Mouse (Mus musculus): ENCODE measurements around the gene Rtn2.
A peak's percentile ranks its signal among the peaks of the same experiment; 100 is the strongest.

Rtn2 gene

DNA sequence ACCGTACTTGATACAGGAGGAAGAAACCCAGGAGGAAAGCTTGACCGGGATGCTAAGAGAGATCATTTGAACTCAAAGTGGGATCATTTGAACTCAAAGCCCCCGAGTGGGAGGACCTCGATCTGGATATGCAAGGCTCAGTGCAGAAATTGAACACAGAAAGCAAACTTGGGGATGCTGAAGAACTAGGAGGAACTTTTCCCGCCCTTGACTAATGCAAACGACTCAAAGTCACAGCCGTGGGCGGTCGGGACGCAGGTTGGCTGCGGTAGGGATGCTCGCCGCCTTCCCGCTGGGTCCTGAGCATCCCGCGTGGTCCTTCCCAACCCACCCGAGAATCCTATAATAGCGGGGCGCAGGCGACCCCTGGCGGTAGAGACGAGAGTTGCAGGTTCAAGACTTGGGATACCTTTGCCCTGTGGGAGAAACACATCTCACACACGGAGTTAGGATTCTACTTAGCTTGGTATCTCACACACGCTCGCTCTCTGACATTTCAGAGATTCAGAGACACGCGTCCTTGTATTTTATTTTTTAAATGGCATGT lies 60.1 kb downstream of the Rtn2 start:
- DNase-seq (ENCODE audit: low read depth, low spot score): peak; percentile 82

DNA sequence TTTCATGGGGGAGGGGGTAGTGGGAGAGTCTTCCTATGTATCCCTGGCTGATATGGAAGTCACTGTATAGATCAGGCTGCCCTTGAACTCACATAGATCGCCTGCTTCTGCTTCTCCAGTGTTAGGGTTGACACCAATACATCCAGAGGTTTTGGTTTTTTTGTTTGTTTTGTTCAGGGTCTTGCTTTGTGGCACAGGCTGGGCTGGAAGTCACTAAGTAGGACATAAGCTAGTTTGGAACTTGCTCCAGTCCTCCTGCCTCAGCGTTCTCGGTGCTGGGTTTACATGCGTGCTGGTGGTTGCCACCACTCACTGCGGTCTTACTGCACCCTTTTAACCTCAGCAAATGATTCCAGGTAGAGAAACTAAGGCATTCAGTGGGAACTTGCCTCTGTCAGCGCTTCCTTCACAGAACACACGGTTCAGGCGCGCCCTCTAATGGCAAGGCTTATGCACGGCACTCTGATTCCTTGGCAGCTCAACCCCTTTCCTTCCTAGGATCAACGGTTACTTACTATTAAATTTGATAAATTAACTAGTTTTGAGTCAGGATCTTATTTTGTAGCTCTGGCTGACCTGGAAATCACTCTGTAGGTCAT lies 60.9 kb downstream of the Rtn2 start:
- DNase-seq (ENCODE audit: low read depth, low spot score): peak; percentile 63

DNA sequence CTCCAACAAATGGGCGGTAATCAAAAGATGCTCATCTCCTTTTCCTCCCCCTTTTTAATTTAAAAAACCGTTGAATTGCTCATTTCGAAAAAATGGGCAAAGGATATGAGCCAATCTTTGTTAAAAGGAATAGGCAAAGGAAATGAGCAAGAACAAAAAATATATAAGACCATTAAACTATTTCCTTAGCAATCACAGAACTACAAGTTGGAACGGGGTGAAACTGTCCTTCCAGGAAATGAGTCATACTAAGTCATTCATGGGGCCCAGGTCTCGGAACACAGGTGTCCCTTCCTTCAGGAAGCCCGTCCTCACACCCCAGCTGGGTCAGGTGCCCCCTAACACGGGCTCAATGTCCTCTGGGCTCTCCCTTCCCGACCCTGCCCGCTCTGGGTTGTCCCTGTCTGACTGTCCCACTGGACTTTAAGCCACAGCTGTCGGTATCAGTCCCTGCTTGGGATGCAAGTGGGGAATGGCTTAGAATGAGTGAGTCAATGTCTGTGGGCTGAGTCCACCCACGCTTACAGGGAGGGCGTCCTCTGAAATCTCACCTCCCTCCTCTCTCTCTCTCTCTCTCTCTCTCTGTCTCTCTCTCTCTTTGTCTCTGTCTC lies 61.9 kb downstream of the Rtn2 start, which contains the start of gene Ercc1:
TSS of gene Ercc1 (plus strand) at position 542 of the 611 bp plus-strand sequence.
- no peak for DNase-seq (ENCODE audit: low read depth, low spot score)

DNA sequence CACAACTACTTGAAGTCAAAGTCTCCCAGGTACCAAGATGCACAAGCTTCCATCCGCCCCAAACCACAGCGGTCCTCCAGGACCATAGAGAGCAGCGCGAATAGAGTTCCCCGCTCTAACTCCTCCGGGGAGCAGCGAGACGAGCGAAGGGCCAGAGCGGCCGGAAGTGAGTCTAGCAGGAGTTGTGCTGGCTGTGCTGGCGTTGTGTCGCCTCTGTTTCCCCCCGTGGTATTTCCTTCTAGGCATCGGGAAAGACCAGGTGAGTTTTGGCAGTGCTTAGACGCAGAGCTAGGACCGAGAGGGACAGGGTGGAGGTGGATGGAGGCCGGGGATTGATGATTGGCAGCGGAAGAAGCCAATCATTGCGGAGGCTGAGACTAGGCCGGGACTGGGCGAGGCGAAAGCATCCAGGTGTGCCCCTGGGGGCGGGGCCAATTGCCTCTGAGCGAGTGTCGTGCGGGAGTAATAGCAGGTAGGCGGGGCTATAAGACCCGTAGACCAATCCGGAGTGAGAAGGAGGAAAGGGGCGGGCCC lies 62.6 kb downstream of the Rtn2 start:
- peak; percentile 98 for DNase-seq (ENCODE audit: low read depth, low spot score)
